Mouse (Mus musculus) embryonic facial prominence, embryonic 14.5 days (tissue): ENCODE data around the gene Nlrp3. TPM values are rescaled to one million over a fixed set of nuclear protein-coding genes. Genes with fewer than 3 reads are reported as not detected.

ENCODE experiments used
- ATAC-seq: fragments of 200-750 bp; cut with Nextera tagmentation; 2 replicates; pipeline ENCODE4 v1.8.0; 2017; ENCODE audit warnings: low read depth, moderate number of reproducible peaks, moderate TSS enrichment
- DNase-seq: peaks from one replicate; pipeline ENCODE4 v3.0.0-alpha.2; 2015; ENCODE audit warnings: low spot score
- H3K27ac ChIP-seq: fragments of 300-500 bp; sonication (generic); replicated peaks from 2 replicates; pipeline ENCODE4 v1.5.1; 2014; ENCODE audit warnings: low read depth, mild to moderate bottlenecking, low read length, moderate library complexity
- H3K27me3 ChIP-seq: fragments of 300-500 bp; sonication (generic); replicated peaks from 2 replicates; pipeline ENCODE4 v1.6.1; 2014; ENCODE audit warnings: low read length; ENCODE audit not compliant: control insufficient read depth, insufficient read depth
- H3K36me3 ChIP-seq: fragments of 300-500 bp; sonication (generic); 2 replicates; pipeline ENCODE4 v1.6.1; 2014; ENCODE audit warnings: low read length, mixed read lengths; ENCODE audit not compliant: control insufficient read depth, insufficient read depth
- H3K4me1 ChIP-seq: fragments of 300-500 bp; sonication (generic); 2 replicates; pipeline ENCODE4 v1.6.1; 2014; ENCODE audit warnings: antibody characterized with exemption, low read length; ENCODE audit not compliant: control insufficient read depth, insufficient read depth
- H3K4me2 ChIP-seq: fragments of 300-500 bp; sonication (generic); 2 replicates; pipeline ENCODE4 v1.6.1; 2014; ENCODE audit warnings: low read depth, mild to moderate bottlenecking, low read length, moderate library complexity, mixed read lengths
- H3K4me3 ChIP-seq: fragments of 300-500 bp; sonication (generic); 2 replicates; pipeline ENCODE4 v1.5.1; 2014; ENCODE audit warnings: low read depth, mild to moderate bottlenecking, low read length
- H3K9ac ChIP-seq: fragments of 300-500 bp; sonication (generic); 2 replicates; pipeline ENCODE4 v1.6.1; 2014; ENCODE audit warnings: low read depth, mild to moderate bottlenecking, low read length, moderate library complexity, mixed read lengths
- H3K9me3 ChIP-seq: fragments of 300-500 bp; sonication (generic); 2 replicates; pipeline ENCODE4 v1.6.1; 2016; ENCODE audit warnings: low read length; ENCODE audit not compliant: control insufficient read depth
- WGBS: fragments of 180-500 bp; shearing (Covaris S2); extraction: QIAGEN DNeasy Blood & Tissue Kit; methylation state at CpG from one replicate; pipeline ENCODE4 v1.1.7; 2014; 5-methylcytosine and 5-hydroxymethylcytosine counted together
- polyA plus RNA-seq: library from polyadenylated mRNA; unstranded; fragments of >200 nt; fragmentation: Nextera tagmentation; extraction: Ambion mirVana; gene quantifications from 2 replicates; pipeline ENCODE4 v1.2.1, GENCODE M21; 2014

Nlrp3 gene
- polyA plus RNA-seq, 1 experiment from 2014 or later, result 0.45 TPM

DNA sequence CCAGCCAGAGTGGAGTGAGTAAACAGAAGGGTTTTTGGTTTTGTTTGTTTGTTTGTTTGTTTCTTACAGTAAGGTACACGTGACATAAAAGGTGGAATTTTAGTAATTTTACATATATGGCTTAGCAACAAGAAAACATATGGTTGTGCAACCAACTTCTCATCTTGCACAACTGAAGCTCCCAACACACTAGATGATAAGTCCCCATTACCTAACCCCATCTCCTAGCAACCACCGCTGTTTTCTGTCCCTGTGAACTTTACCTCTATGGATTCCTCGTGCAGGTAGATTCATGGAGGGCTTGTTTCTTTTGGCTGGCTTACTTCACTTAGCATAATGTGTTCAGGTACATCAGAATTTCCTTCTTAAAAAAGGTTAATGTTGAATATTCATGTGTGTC is 2.0 kb downstream of the Nlrp3 start:
- no peak for ATAC-seq

DNA sequence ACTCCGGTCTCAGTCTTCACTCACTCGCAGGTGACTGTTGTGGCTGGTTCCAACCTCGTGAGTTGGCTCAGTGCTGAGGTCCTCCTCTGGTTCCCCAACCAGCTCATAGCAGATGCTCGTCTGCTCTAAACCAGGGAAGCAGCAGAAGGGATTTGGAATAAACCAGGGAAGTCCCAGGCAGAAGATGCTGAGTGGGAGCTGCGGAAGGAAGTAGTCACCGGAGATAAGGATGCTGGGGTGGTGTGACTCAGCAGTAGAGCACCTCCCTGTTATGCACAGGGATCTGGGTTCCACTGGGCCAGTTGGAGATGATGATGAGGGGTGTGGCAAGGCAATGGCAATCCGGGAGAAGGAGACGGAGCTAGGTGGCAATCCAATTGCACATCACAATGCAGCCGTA is 2.6 kb downstream of the Nlrp3 start:
- DNase-seq (no peak), ATAC-seq (no peak)
- 84% methylated on average over 9 of the region's 9 CpGs for WGBS
- Histone ChIP-seq H3K27ac (no peak overlapping the region), H3K4me1 (no peaks in the 10 kb centered on the region), H3K4me3 (no peak overlapping the region), H3K27me3 (no peaks in the 10 kb centered on the region), H3K36me3 (no peaks in the 10 kb centered on the region), H3K9ac (no peak overlapping the region), H3K4me2 (no peak overlapping the region), H3K9me3 (no peaks in the 10 kb centered on the region)

More for the DNA sequence above, 2.0 kb downstream of the Nlrp3 start:
- no peak for DNase-seq
- Histone ChIP-seq H3K9ac (no peak overlapping the region), H3K27me3 (no peaks in the 10 kb centered on the region), H3K36me3 (no peaks in the 10 kb centered on the region), H3K4me2 (no peak overlapping the region), H3K4me3 (no peak overlapping the region), H3K27ac (no peak overlapping the region), H3K4me1 (no peaks in the 10 kb centered on the region), H3K9me3 (no peaks in the 10 kb centered on the region)
- WGBS, result 81% methylated on average over 3 of the region's 3 CpGs

DNA sequence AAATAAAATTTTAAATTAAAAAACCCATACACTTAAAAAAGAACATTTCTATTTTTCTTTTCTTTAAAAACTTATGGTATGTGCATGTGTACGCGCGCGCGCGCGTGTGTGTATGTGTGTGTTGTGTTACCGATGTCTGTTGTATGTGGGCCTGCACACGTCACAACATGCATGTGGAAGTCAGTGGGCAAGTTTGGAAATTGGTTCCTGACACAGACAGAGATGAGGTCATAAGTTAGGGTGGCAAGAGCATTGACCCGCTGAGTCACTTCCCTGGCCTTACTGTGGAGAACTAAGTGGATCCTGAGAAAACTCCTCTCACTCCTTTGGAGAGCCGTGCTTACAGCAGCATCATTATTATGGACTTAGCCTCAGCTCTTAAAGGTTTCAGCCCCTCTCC is 12.8 kb downstream of the Nlrp3 start:
- no peaks in the 10 kb centered on the region for H3K36me3 ChIP-seq
- WGBS, result 90% methylated on average over 11 of the region's 11 CpGs
- H3K27ac ChIP-seq, result no peak overlapping the region
- no peak overlapping the region for H3K4me2 ChIP-seq
- DNase-seq (no peak), ATAC-seq (no peak)
- H3K9ac ChIP-seq, result no peak overlapping the region
- H3K4me1 ChIP-seq, result no peaks in the 10 kb centered on the region
- H3K27me3 ChIP-seq, result no peaks in the 10 kb centered on the region
- H3K9me3 ChIP-seq, result no peaks in the 10 kb centered on the region
- no peak overlapping the region for H3K4me3 ChIP-seq

DNA sequence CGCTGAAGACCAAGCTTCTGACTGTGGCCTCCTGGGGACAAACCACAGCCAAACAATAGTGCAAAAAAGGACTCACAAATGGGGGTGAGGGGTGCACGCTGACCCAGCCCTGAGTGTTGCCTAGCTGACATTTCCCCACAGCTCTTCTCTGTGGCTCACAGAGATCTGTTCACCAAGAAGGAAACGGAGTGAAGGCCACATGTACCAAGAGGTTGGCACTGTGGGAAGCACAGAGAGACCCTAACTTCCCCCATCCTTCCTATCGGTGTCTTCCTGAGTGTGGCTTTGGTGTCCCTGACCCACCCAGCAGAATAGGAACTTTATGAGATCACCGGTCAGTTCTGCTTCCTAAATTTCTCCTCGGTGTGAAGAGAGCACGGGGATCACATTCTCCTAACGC is 13.2 kb downstream of the Nlrp3 start:
- H3K9me3 ChIP-seq, result no peaks in the 10 kb centered on the region
- no peak overlapping the region for H3K4me3 ChIP-seq
- H3K36me3 ChIP-seq, result no peaks in the 10 kb centered on the region
- no peaks in the 10 kb centered on the region for H3K4me1 ChIP-seq
- no peak for DNase-seq
- no peak overlapping the region for H3K27ac ChIP-seq
- no peak for ATAC-seq
- H3K4me2 ChIP-seq, result no peak overlapping the region
- no peaks in the 10 kb centered on the region for H3K27me3 ChIP-seq
- no peak overlapping the region for H3K9ac ChIP-seq
- 80% methylated on average over 8 of the region's 8 CpGs for WGBS

DNA sequence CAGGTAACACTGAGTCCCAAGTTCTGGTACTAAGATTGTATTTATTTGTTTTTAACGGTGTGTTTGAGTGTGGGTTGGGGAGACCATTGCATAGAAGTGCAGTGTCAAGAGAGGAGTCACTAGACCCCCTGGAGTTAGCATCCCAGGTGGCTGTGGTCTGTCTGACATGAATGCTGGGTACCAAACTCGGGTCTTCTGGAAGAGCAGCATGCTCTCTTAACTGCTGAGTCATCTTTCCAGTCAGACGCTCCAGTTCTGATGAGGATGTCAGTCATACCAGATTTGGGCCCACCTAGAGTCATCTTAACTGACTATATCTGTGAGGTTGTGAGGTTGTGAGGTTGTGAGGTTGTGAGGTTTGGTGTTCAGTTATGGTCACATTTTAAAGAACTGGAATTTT is 19.5 kb downstream of the Nlrp3 start:
- H3K4me1 ChIP-seq, result no peaks in the 10 kb centered on the region
- H3K36me3 ChIP-seq, result no peaks in the 10 kb centered on the region
- no peaks in the 10 kb centered on the region for H3K27me3 ChIP-seq
- DNase-seq (no peak), ATAC-seq (no peak)
- no peak overlapping the region for H3K4me2 ChIP-seq
- no peaks in the 10 kb centered on the region for H3K9me3 ChIP-seq
- no peak overlapping the region for H3K9ac ChIP-seq
- no peak overlapping the region for H3K27ac ChIP-seq
- no peak overlapping the region for H3K4me3 ChIP-seq
- WGBS, result 62% methylated on average over 3 of the region's 3 CpGs

DNA sequence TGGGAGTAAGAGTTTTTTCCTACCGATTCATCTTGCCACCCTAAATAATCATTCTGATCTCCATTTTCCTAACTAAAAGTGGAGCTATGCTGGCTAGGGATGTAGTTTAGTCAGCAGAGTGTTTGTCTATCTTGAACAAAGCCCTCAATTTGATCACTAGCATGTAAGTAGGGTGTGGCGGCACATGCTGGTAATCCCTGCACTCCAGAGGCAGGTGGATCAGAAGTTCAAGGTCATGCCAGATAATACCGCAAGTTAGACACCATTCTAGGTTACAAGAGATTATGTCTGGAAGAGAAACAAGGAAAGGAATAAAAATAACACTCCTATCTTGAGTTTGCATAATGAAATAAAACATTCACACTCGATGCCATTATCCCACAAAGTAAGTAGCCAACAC is 21.0 kb downstream of the Nlrp3 start:
- WGBS, result 93% methylated on average over 4 of the region's 4 CpGs
- no peaks in the 10 kb centered on the region for H3K36me3 ChIP-seq
- no peaks in the 10 kb centered on the region for H3K9me3 ChIP-seq
- no peak overlapping the region for H3K4me2 ChIP-seq
- no peak overlapping the region for H3K4me3 ChIP-seq
- H3K4me1 ChIP-seq, result no peaks in the 10 kb centered on the region
- H3K9ac ChIP-seq, result no peak overlapping the region
- ATAC-seq (no peak), DNase-seq (no peak)
- no peak overlapping the region for H3K27ac ChIP-seq
- H3K27me3 ChIP-seq, result no peaks in the 10 kb centered on the region

DNA sequence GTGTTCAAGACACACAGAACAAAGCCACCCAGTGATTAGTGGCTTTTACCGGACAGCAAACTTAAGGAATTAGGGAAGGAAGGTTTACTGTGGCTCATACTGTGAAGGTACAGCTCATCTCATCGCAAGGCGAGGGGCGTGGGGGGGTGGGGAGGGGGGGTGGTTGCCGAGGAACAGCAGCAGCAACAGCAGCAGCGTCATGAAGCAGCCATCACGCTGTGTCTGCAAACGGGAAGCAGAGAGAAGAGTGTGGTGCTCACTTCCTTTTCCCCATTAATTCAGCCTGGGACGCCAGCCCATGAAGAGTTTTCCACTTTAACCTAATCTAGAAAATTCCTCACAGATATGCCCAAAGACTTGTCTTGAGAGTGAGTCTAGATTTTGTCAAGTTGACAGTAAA is 21.5 kb downstream of the Nlrp3 start:
- Histone ChIP-seq H3K27me3 (no peaks in the 10 kb centered on the region), H3K27ac (no peak overlapping the region), H3K4me2 (no peak overlapping the region), H3K4me3 (no peak overlapping the region), H3K9me3 (no peaks in the 10 kb centered on the region), H3K36me3 (no peaks in the 10 kb centered on the region), H3K4me1 (no peaks in the 10 kb centered on the region), H3K9ac (no peak overlapping the region)
- no peak for DNase-seq
- 77% methylated on average over 9 of the region's 9 CpGs for WGBS
- no peak for ATAC-seq

DNA sequence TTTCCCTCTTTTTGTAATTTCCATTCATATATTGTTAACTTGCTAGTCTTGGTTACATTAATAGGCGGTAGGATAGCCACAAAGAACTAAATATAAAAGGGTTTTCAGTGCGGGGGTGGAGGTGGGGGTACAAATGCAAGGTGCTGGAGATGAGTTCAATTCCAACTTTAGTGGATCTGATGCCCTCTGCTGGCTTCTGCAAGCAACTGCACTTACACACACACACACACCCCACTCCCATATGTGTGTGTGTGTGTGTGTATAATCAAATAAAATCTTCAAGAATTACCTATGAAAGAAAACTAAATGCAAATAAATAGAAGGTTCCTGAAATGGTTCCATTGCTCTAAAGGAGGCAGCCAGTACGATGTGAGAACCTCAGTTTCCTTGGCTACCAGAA is 27.9 kb downstream of the Nlrp3 start:
- ATAC-seq (no peak), DNase-seq (peak; percentile 12)
- Histone ChIP-seq H3K36me3 (no peaks in the 10 kb centered on the region), H3K27me3 (no peaks in the 10 kb centered on the region), H3K9me3 (no peaks in the 10 kb centered on the region), H3K27ac (no peak overlapping the region), H3K4me1 (no peaks in the 10 kb centered on the region), H3K4me3 (no peak overlapping the region), H3K9ac (no peak overlapping the region), H3K4me2 (no peak overlapping the region)
- 64% methylated on average over 3 of the region's 3 CpGs for WGBS

DNA sequence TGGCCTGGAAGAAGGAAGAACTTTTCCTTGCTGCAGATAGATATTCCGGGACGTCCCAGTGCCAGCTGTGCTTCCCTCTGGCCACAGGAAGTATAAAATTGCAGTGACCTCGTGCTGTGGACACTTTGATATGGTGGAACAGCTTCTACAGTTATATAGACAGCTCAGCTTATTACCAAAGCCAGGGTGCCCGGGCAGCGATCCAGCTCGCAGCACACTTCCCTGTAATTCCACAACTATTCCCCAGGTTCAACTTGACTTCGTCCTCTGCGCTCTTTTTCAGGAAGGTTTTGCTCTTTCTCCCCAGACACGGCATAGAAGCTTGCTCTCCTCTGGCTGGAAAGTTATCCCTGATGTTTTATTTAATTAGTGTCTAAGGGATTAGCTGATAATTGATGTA is 34.4 kb downstream of the Nlrp3 start:
- no peak for ATAC-seq
- Histone ChIP-seq H3K27me3 (0 out of 2 replicates have a peak, but pooled peaks cover 4% of the 10 kb centered on the region), H3K4me1 (no peaks in the 10 kb centered on the region), H3K4me2 (no peak overlapping the region), H3K4me3 (no peak overlapping the region), H3K9me3 (no peaks in the 10 kb centered on the region), H3K36me3 (no peaks in the 10 kb centered on the region), H3K9ac (no peak overlapping the region), H3K27ac (no peak overlapping the region)
- WGBS, result 54% methylated on average over 9 of the region's 9 CpGs
- DNase-seq, result no peak
